Mouse (Mus musculus): Measurements from ENCODE around the gene Ift74.
A peak's percentile ranks its signal among the peaks of the same experiment; 100 is the strongest.

- TF ChIP-seq CTCF (IDR thresholded peaks at IDR 0.05; ENCODE audit: extremely low read depth, insufficient read depth, low read length): 0 out of 2 replicates have a peak, but pooled peaks have one; percentile 9
- no peak for TF ChIP-seq POLR2A (IDR thresholded peaks at IDR 0.05; ENCODE audit: extremely low read depth, insufficient read depth, low read length)
Measured at GRCm38 (mm10) chr4:94669718-94670117, 55.4 kb downstream of the Ift74 start.

All from cortical plate, adult 2 months (tissue).